Mouse (Mus musculus) E14TG2a.4 (cell line): ENCODE measurements around the gene Zdhhc3.
A peak's percentile ranks its signal among the peaks of the same experiment; 100 is the strongest.

Experiments used
- H3K27me3 ChIP-seq: 2 replicates; pipeline ENCODE4 v1.6.1; 2014; ENCODE audit warnings: low read length, control low read depth; ENCODE audit not compliant: insufficient read depth
- H3K36me3 ChIP-seq: 2 replicates; pipeline ENCODE4 v1.6.1; 2014; ENCODE audit warnings: low read length, control low read depth; ENCODE audit not compliant: insufficient read depth
- H3K4me1 ChIP-seq: replicated peaks from 2 replicates; pipeline ENCODE4 v1.6.1; 2014; ENCODE audit warnings: low read depth, low read length, control low read depth
- H3K4me3 ChIP-seq: replicated peaks from 2 replicates; pipeline ENCODE4 v1.5.1; 2014; ENCODE audit warnings: mild to moderate bottlenecking, low read length
- H3K9me3 ChIP-seq: 2 replicates; pipeline ENCODE4 v1.6.1; 2014; ENCODE audit warnings: low read length, control low read depth
- CTCF ChIP-seq: conservative IDR thresholded peaks from 2 replicates; pipeline ENCODE4 v1.5.1; 2014; ENCODE audit warnings: low read length
- NANOG ChIP-seq: IDR thresholded peaks from 2 replicates; pipeline ENCODE4 v1.6.1; 2014; ENCODE audit warnings: borderline replicate concordance, low read length, mixed read lengths
- POU5F1 ChIP-seq: IDR thresholded peaks from 2 replicates; pipeline ENCODE4 v1.6.1; 2014; ENCODE audit warnings: low read length, borderline replicate concordance

Zdhhc3 gene

GRCm38 (mm10) chr9:123124413-123124981, 11.5 kb upstream of the Zdhhc3 start:
- Histone ChIP-seq H3K9me3 (no peaks in the 10 kb centered on the region), H3K27me3 (no peaks in the 10 kb centered on the region), H3K4me1 (no peaks in the 10 kb centered on the region), H3K4me3 (no peak overlapping the region), H3K36me3 (peaks cover 94% of the 10 kb centered on the region)
- TF ChIP-seq NANOG (no peak), CTCF (no peak), POU5F1 (no peak)

GRCm38 (mm10) chr9:123123571-123124412, 10.8 kb upstream of the Zdhhc3 start:
- Histone ChIP-seq H3K36me3 (peaks cover 94% of the 10 kb centered on the region), H3K4me3 (no peak overlapping the region), H3K27me3 (no peaks in the 10 kb centered on the region), H3K9me3 (no peaks in the 10 kb centered on the region), H3K4me1 (no peaks in the 10 kb centered on the region)
- TF ChIP-seq NANOG: no peak
- TF ChIP-seq CTCF: peak; percentile 83

GRCm38 (mm10) chr9:123123017-123123416, 10.0 kb upstream of the Zdhhc3 start:
- no peaks in the 10 kb centered on the region for H3K9me3 ChIP-seq
- H3K36me3 ChIP-seq: peaks cover 94% of the 10 kb centered on the region
- TF ChIP-seq POU5F1 (no peak), NANOG (no peak), CTCF (no peak)
- no peaks in the 10 kb centered on the region for H3K27me3 ChIP-seq
- H3K4me3 ChIP-seq: no peak overlapping the region
- no peaks in the 10 kb centered on the region for H3K4me1 ChIP-seq

- peaks cover 54% of the 10 kb centered on the region for H3K36me3 ChIP-seq
- H3K9me3 ChIP-seq: no peaks in the 10 kb centered on the region
- no peaks in the 10 kb centered on the region for H3K27me3 ChIP-seq
- TF ChIP-seq POU5F1 (no peak), NANOG (no peak), CTCF (no peak)
- peaks cover 22% of the 10 kb centered on the region for H3K4me1 ChIP-seq
- H3K4me3 ChIP-seq: no peak overlapping the region
These were observed 2.6 kb upstream of the Zdhhc3 start for GRCm38 (mm10) chr9:123115566-123115965.

GRCm38 (mm10) chr9:123113931-123114330, 926 bp upstream of the Zdhhc3 start:
- Histone ChIP-seq H3K4me3 (peak overlapping the region; percentile 94), H3K9me3 (no peaks in the 10 kb centered on the region), H3K36me3 (peaks cover 51% of the 10 kb centered on the region), H3K4me1 (peaks cover 22% of the 10 kb centered on the region), H3K27me3 (no peaks in the 10 kb centered on the region)
- no peak for TF ChIP-seq CTCF
- no peak for TF ChIP-seq NANOG
- no peak for TF ChIP-seq POU5F1

GRCm38 (mm10) chr9:123111751-123112221, 1.2 kb downstream of the Zdhhc3 start:
- H3K4me3 ChIP-seq: peak overlapping the region; percentile 94
- TF ChIP-seq NANOG: no peak
- no peak for TF ChIP-seq CTCF
- no peak for TF ChIP-seq POU5F1
- no peaks in the 10 kb centered on the region for H3K9me3 ChIP-seq
- no peaks in the 10 kb centered on the region for H3K27me3 ChIP-seq
- peaks cover 22% of the 10 kb centered on the region for H3K4me1 ChIP-seq
- H3K36me3 ChIP-seq: peaks cover 45% of the 10 kb centered on the region

- TF ChIP-seq POU5F1: no peak
- TF ChIP-seq NANOG: no peak
- no peak for TF ChIP-seq CTCF
- Histone ChIP-seq H3K36me3 (peaks cover 46% of the 10 kb centered on the region), H3K9me3 (no peaks in the 10 kb centered on the region), H3K27me3 (no peaks in the 10 kb centered on the region), H3K4me1 (peaks cover 28% of the 10 kb centered on the region), H3K4me3 (no peak overlapping the region)
These were observed 3.8 kb downstream of the Zdhhc3 start for GRCm38 (mm10) chr9:123109188-123109587.

GRCm38 (mm10) chr9:123107186-123107585, 5.8 kb downstream of the Zdhhc3 start:
- H3K9me3 ChIP-seq: no peaks in the 10 kb centered on the region
- H3K4me3 ChIP-seq: no peak overlapping the region
- peaks cover 20% of the 10 kb centered on the region for H3K4me1 ChIP-seq
- H3K36me3 ChIP-seq: peaks cover 57% of the 10 kb centered on the region
- TF ChIP-seq NANOG (no peak), POU5F1 (no peak), CTCF (no peak)
- H3K27me3 ChIP-seq: no peaks in the 10 kb centered on the region
